Mouse (Mus musculus) CH12.LX (cell line): ENCODE data around the gene Tlcd1. TPM values are rescaled to one million over a fixed set of nuclear protein-coding genes. Genes with fewer than 3 reads are reported as not detected.

Source experiments
- DNase-seq: peaks from one replicate; pipeline ENCODE4 v3.0.0-alpha.2; 2013; ENCODE audit errors: extremely low read depth
- H3K27ac ChIP-seq: 2 replicates; pipeline ENCODE4 v1.5.1; 2012; ENCODE audit warnings: low read depth, mild to moderate bottlenecking, control low read depth, moderate library complexity; ENCODE audit not compliant: insufficient read depth
- H3K27me3 ChIP-seq: replicated peaks from 2 replicates; pipeline ENCODE3; 2012; ENCODE audit warnings: inconsistent platforms
- H3K36me3 ChIP-seq, 2 experiments: replicated peaks in 1 of 2; 2 replicates each; pipeline versions ENCODE3 to v1.6.1; 2012; ENCODE audit warnings: inconsistent platforms in 1 of 2, low read length in 1 of 2, mild to moderate bottlenecking in 1 of 2, mixed read lengths in 1 of 2, moderate library complexity in 1 of 2; ENCODE audit not compliant: control insufficient read depth in 1 of 2, insufficient read depth in 1 of 2
- H3K4me1 ChIP-seq, 2 experiments: 2 replicates each; pipeline ENCODE4 v1.6.1; 2012; ENCODE audit warnings: inconsistent platforms in 1 of 2, moderate library complexity in 1 of 2; ENCODE audit not compliant: insufficient read depth in 2 of 2, control insufficient read depth in 1 of 2
- H3K4me2 ChIP-seq: 2 replicates; pipeline ENCODE4 v1.6.1; 2012; ENCODE audit warnings: low read depth, mild to moderate bottlenecking, control low read depth; ENCODE audit not compliant: poor library complexity, insufficient read depth, severe bottlenecking
- H3K4me3 ChIP-seq, 3 experiments: fragments of 150-350 bp in 1 of 3; sonication (generic) in 1 of 3; replicated peaks in 1 of 3; 2 replicates each; pipeline versions ENCODE3 to v1.5.1; 2011 to 2012; ENCODE audit warnings: low read depth in 2 of 3, low read length in 2 of 3, mild to moderate bottlenecking in 2 of 3, moderate library complexity in 2 of 3, control low read depth in 1 of 3, improper control_type of control experiment in 1 of 3, inconsistent platforms in 1 of 3, mixed read lengths in 1 of 3; ENCODE audit not compliant: poor library complexity in 1 of 3
- H3K79me2 ChIP-seq: replicated peaks from 2 replicates; pipeline ENCODE4 v1.6.1; 2012; ENCODE audit warnings: mild to moderate bottlenecking, moderate library complexity; ENCODE audit not compliant: control insufficient read depth, poor library complexity, insufficient read depth, severe bottlenecking; ENCODE audit errors: extremely low read depth
- H3K9ac ChIP-seq: 2 replicates; pipeline ENCODE4 v1.6.1; 2012; ENCODE audit warnings: low read depth, mild to moderate bottlenecking, control low read depth, moderate library complexity; ENCODE audit not compliant: insufficient read depth
- H3K9me3 ChIP-seq: replicated peaks from 2 replicates; pipeline ENCODE3; 2012; ENCODE audit warnings: low read length, inconsistent platforms, mixed read lengths
- BHLHE40 ChIP-seq: IDR thresholded peaks from 2 replicates; pipeline ENCODE4 v1.6.1; 2011; ENCODE audit warnings: mild to moderate bottlenecking, low read depth, low read length, improper control_type of control experiment
- CHD1 ChIP-seq: IDR thresholded peaks from 2 replicates; pipeline ENCODE4 v1.6.1; 2012; ENCODE audit warnings: low read depth, low read length, improper control_type of control experiment, inconsistent platforms
- CHD2 ChIP-seq: IDR thresholded peaks from 2 replicates; pipeline ENCODE4 v1.6.1; 2011; ENCODE audit warnings: low read length, improper control_type of control experiment
- CTCF ChIP-seq, 2 experiments: IDR thresholded peaks in 1 of 2; conservative IDR thresholded peaks in 1 of 2; 2 replicates each; pipeline ENCODE4 v1.5.1; 2011 to 2012; ENCODE audit warnings: low read depth in 2 of 2, low read length in 2 of 2, improper control_type of control experiment in 1 of 2, inconsistent platforms in 1 of 2, mild to moderate bottlenecking in 1 of 2, moderate library complexity in 1 of 2
- E2F4 ChIP-seq: IDR thresholded peaks from 2 replicates; pipeline ENCODE4 v1.6.1; 2011; ENCODE audit warnings: low read depth, low read length, improper control_type of control experiment; ENCODE audit not compliant: insufficient replicate concordance
- ELF1 ChIP-seq: IDR thresholded peaks from 2 replicates; pipeline ENCODE4 v1.6.1; 2014; ENCODE audit warnings: low read depth, mild to moderate bottlenecking, inconsistent platforms, low read length, improper control_type of control experiment
- EP300 ChIP-seq: IDR thresholded peaks from 2 replicates; pipeline ENCODE4 v1.6.1; 2011; ENCODE audit warnings: low read length, improper control_type of control experiment
- ETS1 ChIP-seq: conservative IDR thresholded peaks from 2 replicates; pipeline ENCODE4 v1.6.1; 2012; ENCODE audit warnings: low read depth, mild to moderate bottlenecking, inconsistent platforms, low read length, improper control_type of control experiment, moderate library complexity
- GABPA ChIP-seq: IDR thresholded peaks from 2 replicates; pipeline ENCODE4 v1.6.1; 2012; ENCODE audit warnings: low read depth, low read length, improper control_type of control experiment, inconsistent platforms; ENCODE audit not compliant: insufficient replicate concordance
- HCFC1 ChIP-seq: IDR thresholded peaks from 2 replicates; pipeline ENCODE4 v1.6.1; 2012; ENCODE audit warnings: low read depth, mild to moderate bottlenecking, inconsistent platforms, low read length, improper control_type of control experiment
- IRF4 ChIP-seq: IDR thresholded peaks from 2 replicates; pipeline ENCODE4 v1.6.1; 2014; ENCODE audit warnings: low read depth, mild to moderate bottlenecking, inconsistent platforms, low read length, improper control_type of control experiment
- JUN ChIP-seq: IDR thresholded peaks from 2 replicates; pipeline ENCODE4 v1.6.1; 2011; ENCODE audit warnings: low read depth, mild to moderate bottlenecking, low read length, improper control_type of control experiment, moderate library complexity; ENCODE audit not compliant: insufficient read depth
- JUND ChIP-seq: conservative IDR thresholded peaks from 2 replicates; pipeline ENCODE4 v1.6.1; 2011; ENCODE audit warnings: low read depth, low read length, improper control_type of control experiment
- KAT2A ChIP-seq: IDR thresholded peaks from 2 replicates; pipeline ENCODE4 v1.6.1; 2012; ENCODE audit warnings: low read length, improper control_type of control experiment, inconsistent platforms; ENCODE audit not compliant: insufficient replicate concordance
- MAFK ChIP-seq: IDR thresholded peaks from 2 replicates; pipeline ENCODE4 v1.6.1; 2011; ENCODE audit warnings: low read length, improper control_type of control experiment; ENCODE audit not compliant: insufficient replicate concordance
- MAX ChIP-seq: IDR thresholded peaks from 2 replicates; pipeline ENCODE4 v1.6.1; 2011; ENCODE audit warnings: low read length, improper control_type of control experiment
- MAZ ChIP-seq: IDR thresholded peaks from 2 replicates; pipeline ENCODE4 v1.6.1; 2012; ENCODE audit warnings: low read depth, mild to moderate bottlenecking, inconsistent platforms, low read length, improper control_type of control experiment, moderate library complexity
- MEF2A ChIP-seq: IDR thresholded peaks from 2 replicates; pipeline ENCODE4 v1.6.1; 2014; ENCODE audit warnings: low read depth, mild to moderate bottlenecking, inconsistent platforms, low read length, improper control_type of control experiment, borderline replicate concordance
- MXI1 ChIP-seq: IDR thresholded peaks from 2 replicates; pipeline ENCODE4 v1.6.1; 2011; ENCODE audit warnings: mild to moderate bottlenecking, low read depth, low read length, improper control_type of control experiment
- MYC ChIP-seq: IDR thresholded peaks from 2 replicates; pipeline ENCODE4 v1.6.1; 2011; ENCODE audit warnings: low read depth, mild to moderate bottlenecking, improper control_type of control experiment, low read length
- NELFE ChIP-seq: IDR thresholded peaks from 2 replicates; pipeline ENCODE4 v1.6.1; 2011; ENCODE audit warnings: low read depth, low read length, improper control_type of control experiment
- NRF1 ChIP-seq: IDR thresholded peaks from 2 replicates; pipeline ENCODE4 v1.6.1; 2014; ENCODE audit warnings: low read depth, mild to moderate bottlenecking, inconsistent platforms, low read length, improper control_type of control experiment, moderate library complexity
- PAX5 ChIP-seq: IDR thresholded peaks from 2 replicates; pipeline ENCODE4 v1.6.1; 2012; ENCODE audit warnings: low read length, inconsistent platforms, mixed read lengths
- POLR2A ChIP-seq: IDR thresholded peaks from 2 replicates; pipeline ENCODE4 v1.6.1; 2011; ENCODE audit warnings: low read depth, mild to moderate bottlenecking, improper control_type of control experiment, low read length
- POLR2AphosphoS2 ChIP-seq: IDR thresholded peaks from 2 replicates; pipeline ENCODE4 v1.6.1; 2011; ENCODE audit warnings: low read depth, low read length, improper control_type of control experiment
- RAD21 ChIP-seq: IDR thresholded peaks from 2 replicates; pipeline ENCODE4 v1.6.1; 2011; ENCODE audit warnings: low read depth, mild to moderate bottlenecking, low read length, improper control_type of control experiment, moderate library complexity
- RCOR1 ChIP-seq: conservative IDR thresholded peaks from 2 replicates; pipeline ENCODE4 v1.6.1; 2012; ENCODE audit warnings: low read depth, mild to moderate bottlenecking, inconsistent platforms, low read length, improper control_type of control experiment
- SIN3A ChIP-seq: IDR thresholded peaks from 2 replicates; pipeline ENCODE4 v1.6.1; 2012; ENCODE audit warnings: low read length, improper control_type of control experiment, inconsistent platforms
- SMC3 ChIP-seq: IDR thresholded peaks from 2 replicates; pipeline ENCODE4 v1.6.1; 2011; ENCODE audit warnings: low read depth, low read length, improper control_type of control experiment
- TBP ChIP-seq: conservative IDR thresholded peaks from 2 replicates; pipeline ENCODE4 v1.6.1; 2011; ENCODE audit warnings: low read depth, low read length, improper control_type of control experiment
- TCF12 ChIP-seq: IDR thresholded peaks from 2 replicates; pipeline ENCODE4 v1.6.1; 2014; ENCODE audit warnings: low read depth, mild to moderate bottlenecking, inconsistent platforms, low read length, improper control_type of control experiment
- UBTF ChIP-seq: IDR thresholded peaks from 2 replicates; pipeline ENCODE4 v1.6.1; 2012; ENCODE audit warnings: low read depth, mild to moderate bottlenecking, inconsistent platforms, low read length, improper control_type of control experiment, moderate library complexity
- USF1 ChIP-seq: IDR thresholded peaks from 2 replicates; pipeline ENCODE4 v1.6.1; 2014; ENCODE audit warnings: low read depth, mild to moderate bottlenecking, inconsistent platforms, low read length, improper control_type of control experiment
- USF2 ChIP-seq: conservative IDR thresholded peaks from 2 replicates; pipeline ENCODE4 v1.6.1; 2011; ENCODE audit warnings: low read depth, low read length, improper control_type of control experiment
- ZC3H11A ChIP-seq: IDR thresholded peaks from 2 replicates; pipeline ENCODE4 v1.6.1; 2012; ENCODE audit warnings: low read depth, mild to moderate bottlenecking, inconsistent platforms, low read length, improper control_type of control experiment
- ZKSCAN1 ChIP-seq: IDR thresholded peaks from 2 replicates; pipeline ENCODE4 v1.6.1; 2012; ENCODE audit warnings: low read depth, inconsistent platforms, low read length, improper control_type of control experiment, borderline replicate concordance
- ZMIZ1 ChIP-seq: IDR thresholded peaks from 2 replicates; pipeline ENCODE4 v1.6.1; 2012; ENCODE audit warnings: low read depth, mild to moderate bottlenecking, inconsistent platforms, low read length, improper control_type of control experiment
- ZNF384 ChIP-seq: IDR thresholded peaks from 2 replicates; pipeline ENCODE4 v1.6.1; 2012; ENCODE audit warnings: low read depth, low read length, improper control_type of control experiment, inconsistent platforms
- dilution Hi-C: fragments of 300-500 bp; cut with MboI; formaldehyde crosslinking; loops from 2 replicates; pipeline ENCODE4 v1.14.3; 2020; ENCODE audit warnings: low sequenced_read_pairs; ENCODE audit not compliant: extremely low pct_unique_long_range_greater_than_20kb, extremely low pct_ligation_motif_present
- in situ Hi-C: fragments of 300-500 bp; cut with MboI; formaldehyde crosslinking; loops from 3 replicates; pipeline ENCODE4 v1.14.3; 2019; ENCODE audit warnings: low sequenced_read_pairs, low pct_ligation_motif_present, low pct_unique_long_range_greater_than_20kb, mixed read lengths
- polyA plus RNA-seq: library from polyadenylated mRNA; unstranded; fragments of >175 nt; gene quantifications from 2 replicates; pipeline ENCODE4 v1.2.1, GENCODE M21; 2012; ENCODE audit warnings: low read depth; ENCODE audit not compliant: insufficient read length
- total RNA-seq, 2 experiments: library from RNA; depleted of rRNA; stranded (reverse); fragments of 300-350 nt in 1 of 2; fragments of >200 nt in 1 of 2; gene quantifications; 2 replicates each; pipeline ENCODE4 v1.2.3; 2012 to 2014

Gene Tlcd1
- total and polyA plus RNA-seq, 3 experiments, result 15.6 to 20.3 (median 16.4) TPM

DNA sequence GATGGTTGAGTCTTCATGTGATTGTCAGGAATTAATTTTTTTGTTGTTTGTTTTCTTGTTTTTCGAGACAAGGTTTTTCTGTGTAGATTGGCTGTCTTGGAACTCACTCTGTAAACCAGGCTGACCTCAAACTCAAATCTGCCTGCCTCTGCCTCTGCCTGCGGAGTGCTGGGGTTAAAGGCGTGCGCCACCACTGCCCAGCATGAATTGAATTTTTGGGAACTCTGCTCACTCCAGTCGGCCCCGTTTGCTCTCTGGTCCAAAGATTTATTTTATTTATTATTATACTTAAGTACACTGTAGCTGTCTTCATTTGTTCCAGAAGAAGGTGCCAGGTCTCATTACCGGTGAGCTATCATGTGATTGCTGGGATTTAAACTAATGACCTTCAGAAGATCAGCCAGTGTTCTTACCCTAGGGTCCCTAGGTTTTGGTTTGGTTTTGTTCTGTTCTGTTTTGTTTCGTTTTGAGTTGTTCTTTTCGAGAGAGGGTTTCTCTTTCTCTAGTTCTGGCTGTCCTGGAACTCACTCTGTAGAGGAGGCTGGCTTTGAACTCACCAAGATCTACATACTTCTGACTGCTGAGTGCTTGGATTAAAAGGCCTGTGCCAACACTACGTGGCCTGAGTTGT lies 7.5 kb downstream of the Tlcd1 start:
- Histone ChIP-seq H3K27me3 (no peaks in the 10 kb centered on the region), H3K79me2 (peaks cover 38% of the 10 kb centered on the region), H3K4me1 (peaks cover 13 to 38% of the 10 kb centered on the region in 2 experiments), H3K4me3 (peak overlapping the region; percentile 45 to 96 (median 76)), H3K4me2 (peak overlapping the region; percentile 95), H3K36me3 (peaks cover 26 to 36% of the 10 kb centered on the region in 2 experiments), H3K9ac (peak overlapping the region; percentile 61), H3K27ac (no peak overlapping the region), H3K9me3 (peaks cover under 1% of the 10 kb centered on the region)
- in situ Hi-C loops (no loop called here), dilution Hi-C loops (no loop called here)
- no peak for TF ChIP-seq ZC3H11A
- 0 out of 2 replicates have a peak, but pooled peaks have one; percentile 17 for TF ChIP-seq CHD2
- peak; percentile 64 for TF ChIP-seq BHLHE40
- TF ChIP-seq ELF1, result no peak
- TF ChIP-seq CTCF (conservative IDR thresholded peaks at IDR 0.05 in 1 of 2, IDR thresholded peaks at IDR 0.05 in 1 of 2; ENCODE audit: low read depth in 2 of 2, low read length in 2 of 2), result 0 out of 4 replicates have a peak, but pooled peaks of 1 of the 2 experiments have one; percentile 2
- TF ChIP-seq RAD21, result no peak
- no peak for TF ChIP-seq POLR2AphosphoS2
- TF ChIP-seq ZKSCAN1, result no peak
- TF ChIP-seq MAZ, result no peak
- peak; percentile 74 for TF ChIP-seq JUN
- TF ChIP-seq ZMIZ1, result no peak
- peak; percentile 74 for TF ChIP-seq MXI1
- no peak for TF ChIP-seq E2F4
- TF ChIP-seq KAT2A, result no peak
- no peak for TF ChIP-seq TCF12
- no peak for TF ChIP-seq ZNF384
- peak; percentile 95 for TF ChIP-seq IRF4
- no peak for TF ChIP-seq MAFK
- TF ChIP-seq TBP, result peak; percentile 40; the same call in 1 of the 2 replicates
- 0 out of 2 replicates have a peak, but pooled peaks have one; percentile 24 for TF ChIP-seq MEF2A
- peak; percentile 44; the same call in 1 of the 2 replicates for TF ChIP-seq ETS1
- no peak for TF ChIP-seq UBTF
- no peak for TF ChIP-seq PAX5
- no peak for TF ChIP-seq SMC3
- no peak for TF ChIP-seq POLR2A
- TF ChIP-seq NRF1, result no peak
- no peak for TF ChIP-seq GABPA
- no peak for TF ChIP-seq MYC
- TF ChIP-seq SIN3A, result no peak
- 0 out of 2 replicates have a peak, but pooled peaks have one; percentile 12 for TF ChIP-seq USF2
- no peak for TF ChIP-seq MAX
- TF ChIP-seq JUND, result peak; percentile 90
- peak; percentile 75 for TF ChIP-seq EP300
- TF ChIP-seq CHD1, result no peak
- TF ChIP-seq USF1, result peak; percentile 31; the same call in 1 of the 2 replicates
- no peak for TF ChIP-seq HCFC1
- TF ChIP-seq RCOR1, result no peak; the same call in none of the 2 replicates
- TF ChIP-seq NELFE, result no peak
- peak; percentile 68 for DNase-seq
